25 mouse cellular contexts compared by ENCODE assay signal in the genomic region with DNA sequence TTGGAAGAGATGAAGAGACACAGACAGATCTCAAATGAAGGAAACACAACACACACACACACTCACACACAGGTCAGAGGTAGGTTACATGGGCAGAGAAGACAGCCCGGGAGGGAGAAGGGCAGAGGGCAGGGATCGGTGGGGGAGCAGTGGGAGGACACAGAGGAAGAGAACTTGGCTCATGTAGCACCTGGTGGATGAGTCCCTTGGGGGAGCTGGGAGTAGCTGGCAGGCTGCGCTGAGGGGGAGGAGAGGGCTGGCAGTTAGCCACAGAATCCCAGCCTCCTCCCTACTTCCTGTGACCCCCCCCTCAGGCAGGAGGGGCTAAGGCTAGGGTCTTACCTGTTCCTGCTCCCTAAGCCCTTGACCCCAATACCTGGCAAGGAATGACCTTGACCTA. TPM values are rescaled to one million over a fixed set of nuclear protein-coding genes. Genes with fewer than 3 reads are reported as not detected.
DNase-seq lines count a peak whose midpoint lies in the region; ATAC-seq and TF ChIP-seq lines count a peak whose summit lies in the region.
"Had no signal": no experiment of that assay in that cellular context is flagged by ENCODE, and none has a peak within 500 bp of the region (broad histone marks: within the 10 kb centered on the region; RNA-seq: fewer than 3 reads in every experiment).

TSS of gene Sept12 (minus strand) at position 300 of the 400 bp plus-strand sequence.

- DNase-seq in adrenal gland, adult 2 months, result peak; percentile 11
- DNase-seq in adrenal gland, postnatal 4 days (ENCODE audit: low spot score in 2 of 2), result no peak
- peak; percentile 55 for DNase-seq in kidney, adult 2 months
- DNase-seq in MN1 (ENCODE audit: low spot score), result peak; percentile 27
- DNase-seq in kidney, postnatal 14 days, result peak; percentile 17
- DNase-seq in cerebellum, adult 18-20 months, result no peak
- DNase-seq in forebrain, embryonic 14.5 days (ENCODE audit: low spot score), result no peak
- DNase-seq: cerebellum, adult 9-10 months; gastrocnemius, adult 2 months; layer of hippocampus, adult 9-11 months; liver; lung, adult 18-20 months; thymus, postnatal 25 days had no signal

- no peak for TF ChIP-seq CTCF in kidney, adult 2 months (conservative IDR thresholded peaks at IDR 0.05; ENCODE audit: insufficient read depth, insufficient read length, low read depth, low read length)

- ATAC-seq in kidney, embryonic 15.5 days (replicated peaks; ENCODE audit: low FRiP score), result no peak
- no peak for ATAC-seq in forebrain, embryonic 14.5 days
- ATAC-seq: forebrain, embryonic 16.5 days; Patski had no signal

- no peaks in the 10 kb centered on the region for H3K9me3 ChIP-seq in kidney, embryonic 15.5 days (replicated peaks)
- H3K9me3 ChIP-seq in forebrain, embryonic 14.5 days (replicated peaks; ENCODE audit: control insufficient read depth, low read length), result no peaks in the 10 kb centered on the region
- H3K9me3 ChIP-seq: hindbrain, embryonic 12.5 days; megakaryocyte, embryonic 14.5 days; stomach, embryonic 15.5 days had no signal

- no peaks in the 10 kb centered on the region for H3K27me3 ChIP-seq in kidney, adult 2 months (replicated peaks; ENCODE audit: control insufficient read depth, insufficient read depth, low read length)
- no peaks in the 10 kb centered on the region for H3K27me3 ChIP-seq in kidney, embryonic 15.5 days
- H3K27me3 ChIP-seq in forebrain, embryonic 14.5 days (replicated peaks; ENCODE audit: control insufficient read depth, insufficient read depth, low read length), result no peaks in the 10 kb centered on the region
- H3K27me3 ChIP-seq: hindbrain, embryonic 12.5 days; stomach, embryonic 15.5 days had no signal

- no peak for TF ChIP-seq POLR2A in kidney, adult 2 months (IDR thresholded peaks at IDR 0.05; ENCODE audit: low read depth, low read length)

- no peak within 1 kb of the TSS for H3K9ac ChIP-seq in kidney, embryonic 15.5 days
- no peak within 1 kb of the TSS for H3K9ac ChIP-seq in forebrain, embryonic 14.5 days (ENCODE audit: low read length)
- H3K9ac ChIP-seq: hindbrain, embryonic 12.5 days; stomach, embryonic 15.5 days had no signal

- 13% methylated on average over 3 of the region's 3 CpGs for WGBS in kidney, adult 2 months
- 18% methylated on average over 3 of the region's 3 CpGs for WGBS in kidney, embryonic 15.5 days
- WGBS in forebrain, embryonic 14.5 days, result 50% methylated on average over 3 of the region's 3 CpGs

- peaks cover 6% of the 10 kb centered on the region for H3K4me1 ChIP-seq in kidney, adult 2 months (ENCODE audit: control insufficient read depth, insufficient read depth, low read length)
- H3K4me1 ChIP-seq in kidney, embryonic 15.5 days, result 0 out of 2 replicates have a peak, but pooled peaks cover 6% of the 10 kb centered on the region
- H3K4me1 ChIP-seq in forebrain, embryonic 14.5 days (ENCODE audit: control insufficient read depth, insufficient read depth, low read length), result no peaks in the 10 kb centered on the region
- H3K4me1 ChIP-seq: hindbrain, embryonic 12.5 days; stomach, embryonic 15.5 days had no signal

- no peaks in the 10 kb centered on the region for H3K36me3 ChIP-seq in kidney, adult 2 months (ENCODE audit: control insufficient read depth, insufficient read depth, low read length)
- H3K36me3 ChIP-seq in kidney, embryonic 15.5 days, result no peaks in the 10 kb centered on the region
- no peaks in the 10 kb centered on the region for H3K36me3 ChIP-seq in forebrain, embryonic 14.5 days (ENCODE audit: control insufficient read depth, insufficient read depth, low read length)
- H3K36me3 ChIP-seq: hindbrain, embryonic 12.5 days; stomach, embryonic 15.5 days had no signal

- H3K4me2 ChIP-seq in kidney, embryonic 15.5 days, result no peak within 1 kb of the TSS
- H3K4me2 ChIP-seq in forebrain, embryonic 14.5 days (ENCODE audit: low read length), result no peak within 1 kb of the TSS
- H3K4me2 ChIP-seq: hindbrain, embryonic 12.5 days; stomach, embryonic 15.5 days had no signal

- no peak within 1 kb of the TSS for H3K4me3 ChIP-seq in kidney, adult 2 months (ENCODE audit: insufficient read depth, low read depth, low read length)
- H3K4me3 ChIP-seq in kidney, embryonic 15.5 days (replicated peaks), result no peak within 1 kb of the TSS
- H3K4me3 ChIP-seq in forebrain, embryonic 14.5 days (ENCODE audit: low read depth, low read length), result no peak within 1 kb of the TSS
- H3K4me3 ChIP-seq: erythroblast, embryonic 14.5 days; gastrocnemius, adult 2 months; heart, adult 2 months; hindbrain, embryonic 12.5 days; megakaryocyte, embryonic 14.5 days; stomach, embryonic 15.5 days had no signal

- H3K27ac ChIP-seq in kidney, adult 2 months (ENCODE audit: insufficient read depth, low read depth, low read length), result no peak within 1 kb of the TSS
- no peak within 1 kb of the TSS for H3K27ac ChIP-seq in kidney, embryonic 15.5 days
- H3K27ac ChIP-seq in forebrain, embryonic 14.5 days (ENCODE audit: low read depth, low read length), result no peak within 1 kb of the TSS
- H3K27ac ChIP-seq: gastrocnemius, adult 2 months; heart, adult 2 months; hindbrain, embryonic 12.5 days; stomach, embryonic 15.5 days had no signal

RNA-seq across cellular contexts. Expression of gene Sept12, which starts in this region (rescaled TPM):
- not detected for total RNA-seq in adrenal gland, adult 2 months (2021)
- polyA plus RNA-seq in adrenal gland, adult 2 months (2012; rRNA removed), result not detected in 2 replicates
- total RNA-seq in adrenal gland, postnatal 4 days (2021), result under 1 TPM in 1 of 2 experiments, not detected in 1; 0.22 TPM
- polyA plus RNA-seq in kidney, adult 2 months (2012; rRNA removed), result 0.33 TPM in 1 of 2 replicates, not detected in the other
- polyA plus RNA-seq in kidney, embryonic 15.5 days (2015; fragmentation: Nextera tagmentation; extraction: Ambion mirVana), result not detected in 2 replicates
- not detected in 2 replicates for polyA plus RNA-seq in forebrain, embryonic 14.5 days (2014; fragmentation: Nextera tagmentation; extraction: Ambion mirVana)
- total RNA-seq: gastrocnemius, adult 2 months; heart, adult 2 months; left cerebral cortex, postnatal 25 days; midbrain, postnatal 0 days had no signal
- polyA plus RNA-seq: erythroblast, embryonic 14.5 days; forebrain, embryonic 16.5 days; hindbrain, embryonic 12.5 days; intestine, embryonic 14.5 days; midbrain, postnatal 0 days; neural tube, embryonic 11.5 days; stomach, embryonic 15.5 days had no signal

Comparison
In these comparisons a context has a peak if more than half of its experiments do, and no peak if none do; other contexts are left out.
1. Peak in DNase-seq in adrenal gland, adult 2 months; RNA of the gene not detected or under 1 TPM.
2. Peak in DNase-seq in kidney, adult 2 months; RNA of the gene not detected or under 1 TPM.
3. DNase-seq: peak in MN1 (single experiment) and kidney, postnatal 14 days (single experiment); none in adrenal gland, postnatal 4 days (0 of 2), cerebellum, adult 18-20 months (0 of 2) and forebrain, embryonic 14.5 days (single experiment).